Mouse (Mus musculus) urinary bladder, postnatal 25 days (tissue): Measurements from ENCODE around the gene Gm20605.
"Not testable (repeated sequence)": the region's sequence is repeated elsewhere in the genome, so short reads cannot be mapped to it uniquely, and the experiment has no call there.

Experiments
- DNase-seq: peaks from one replicate; pipeline ENCODE4 v3.0.0; 2022; ENCODE audit warnings: low spot score

Gene Gm20605

DNA sequence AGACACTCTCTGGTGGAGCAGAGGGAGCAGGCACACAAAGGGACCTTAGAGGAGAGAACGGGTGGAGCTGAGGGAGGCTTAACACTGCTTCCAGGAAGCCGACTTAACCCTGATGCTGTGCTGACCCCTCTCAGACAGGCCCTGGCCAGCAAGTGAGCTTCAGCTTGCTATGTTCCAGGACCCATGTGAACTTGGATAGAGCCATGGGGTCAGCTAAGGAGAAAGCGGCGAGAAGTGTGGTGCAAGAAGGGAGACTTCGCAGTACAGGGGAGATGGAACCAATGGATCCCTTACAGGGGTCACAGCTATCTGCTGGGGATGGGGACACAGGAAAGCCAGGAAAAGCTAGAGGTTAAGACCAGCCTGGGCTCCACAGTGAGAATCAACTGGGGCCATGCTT, 15.9 kb upstream of the Gm20605 start:
- no peak for DNase-seq

DNA sequence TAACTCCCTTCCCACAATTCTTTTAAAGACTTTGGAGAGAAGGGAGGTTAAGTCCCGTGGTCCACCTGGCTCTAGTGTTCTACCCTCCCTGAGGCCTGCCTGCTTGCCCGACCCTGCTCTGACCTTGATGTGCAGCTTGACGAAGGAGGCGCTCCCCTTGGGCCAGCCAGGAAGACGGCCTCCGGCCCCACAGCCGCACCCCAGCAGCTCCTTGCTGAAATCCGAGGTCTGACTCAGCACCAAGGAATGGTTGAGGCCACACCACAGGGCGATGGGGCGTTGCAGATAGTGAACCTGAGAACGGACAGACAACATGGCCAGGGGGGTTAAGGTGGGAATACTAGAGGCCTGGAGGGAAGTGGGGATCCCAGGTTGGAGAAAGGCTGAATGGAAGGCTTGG, 15.4 kb upstream of the Gm20605 start, which contains the start of gene Pcolce:
TSS of gene Pcolce (minus strand) at position 235 of the 400 bp plus-strand sequence.
- DNase-seq: peak; percentile 59

DNA sequence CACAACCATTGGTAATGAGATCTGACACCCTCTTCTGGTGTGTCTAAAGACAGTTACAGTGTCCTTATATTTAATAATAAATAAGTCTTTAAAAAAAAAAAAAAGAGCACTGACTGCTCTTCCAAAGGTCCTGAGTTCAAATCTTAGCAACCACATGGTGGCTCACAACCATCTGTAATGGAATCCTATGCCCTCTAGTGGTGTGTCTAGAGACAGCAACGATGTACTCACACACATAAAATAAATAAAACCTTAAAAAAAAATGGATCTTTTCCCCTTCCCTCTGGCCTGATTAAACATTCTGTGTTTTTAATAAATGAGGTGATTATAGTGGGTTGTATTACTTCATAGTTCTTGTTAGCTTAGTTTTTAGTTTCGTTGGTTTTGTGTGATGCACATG, 14.1 kb upstream of the Gm20605 start:
- not testable (repeated sequence) for DNase-seq

DNA sequence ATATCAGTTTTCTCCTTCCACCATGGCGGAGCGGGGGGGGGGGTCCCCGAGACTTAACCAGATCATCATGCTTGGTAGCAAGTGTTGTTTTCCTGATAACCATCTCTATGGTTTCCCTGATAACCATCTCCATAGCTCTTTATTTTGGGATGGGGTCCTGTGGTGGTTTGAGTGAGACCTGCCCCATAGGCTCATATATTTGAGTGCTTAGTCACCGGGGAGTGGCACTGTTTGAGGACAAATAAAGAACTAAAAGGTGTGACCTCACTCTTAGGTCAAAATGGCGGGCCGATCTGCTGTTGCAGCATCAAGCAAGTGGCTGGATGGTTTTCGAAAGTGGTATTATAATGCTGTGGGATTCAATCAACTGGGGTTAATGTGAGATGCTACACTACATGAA, 13.6 kb upstream of the Gm20605 start:
- no peak for DNase-seq

DNA sequence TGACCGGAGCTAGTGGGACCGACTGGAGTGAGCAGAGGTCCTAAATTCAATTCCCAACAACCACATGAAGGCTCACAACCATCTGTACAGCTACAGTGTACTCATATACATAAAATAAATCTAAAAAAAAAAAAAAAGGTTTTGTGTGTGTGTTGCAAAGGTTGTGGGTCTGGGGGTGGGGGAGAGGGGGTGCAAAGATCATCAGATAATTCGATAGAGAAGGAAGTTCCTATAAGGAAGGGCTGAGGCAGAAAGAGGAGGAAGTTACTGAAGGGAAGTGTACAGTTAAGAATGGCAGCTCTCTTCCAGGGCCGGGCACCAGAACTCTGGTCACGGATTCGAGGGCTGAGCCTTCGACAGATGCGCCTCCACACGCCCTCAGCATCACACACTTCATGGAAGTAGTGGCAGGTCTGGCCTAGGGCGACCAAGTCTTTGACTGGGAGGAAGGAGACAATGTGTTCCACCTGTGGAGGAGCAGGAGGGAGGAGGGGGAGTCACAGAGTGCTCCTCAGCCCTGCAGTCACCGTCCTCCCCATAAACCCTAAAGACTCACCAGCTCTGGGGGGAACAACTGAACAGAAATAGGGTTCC, 4.9 kb upstream of the Gm20605 start:
- no peak for DNase-seq

DNA sequence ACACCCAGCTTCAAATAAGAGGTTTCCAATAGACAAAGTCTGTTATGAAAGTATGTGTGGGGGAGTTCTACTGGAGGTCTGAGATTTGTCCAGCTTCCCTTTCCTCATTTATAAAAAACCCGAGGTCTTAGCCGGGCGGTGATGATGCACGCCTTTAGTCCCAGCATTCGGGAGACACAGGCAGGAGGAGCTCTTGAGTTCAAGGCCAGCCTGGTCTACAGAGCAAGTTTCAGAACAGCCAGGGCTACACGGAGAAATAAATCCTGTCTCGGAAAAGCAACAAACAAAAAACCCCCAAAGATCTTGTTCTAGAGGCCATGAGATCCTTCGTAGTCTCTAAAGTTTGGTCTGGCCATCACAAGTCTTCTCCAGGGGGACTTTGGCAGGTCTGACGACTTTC, 984 bp upstream of the Gm20605 start:
- DNase-seq: no peak

DNA sequence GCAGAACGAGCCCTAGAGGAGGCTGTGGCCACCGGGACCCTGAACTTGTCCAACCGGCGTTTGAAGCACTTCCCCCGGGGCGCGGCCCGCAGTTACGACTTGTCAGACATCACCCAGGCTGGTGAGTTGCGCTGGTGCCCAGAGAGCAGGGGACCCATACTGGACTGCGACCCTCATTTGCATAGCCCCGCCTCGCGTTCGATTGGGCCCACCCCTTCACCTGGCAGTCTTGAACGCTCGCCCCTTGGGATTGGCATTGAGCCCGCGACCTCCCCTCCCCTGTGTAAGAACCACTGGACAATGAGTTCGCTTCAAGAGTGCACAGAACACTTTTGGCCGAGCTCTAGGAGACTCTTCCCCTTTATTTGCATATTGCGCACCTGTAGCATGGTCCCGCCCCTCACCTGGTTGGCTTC, 339 bp downstream of the Gm20605 start:
- DNase-seq: peak; percentile 53

DNA sequence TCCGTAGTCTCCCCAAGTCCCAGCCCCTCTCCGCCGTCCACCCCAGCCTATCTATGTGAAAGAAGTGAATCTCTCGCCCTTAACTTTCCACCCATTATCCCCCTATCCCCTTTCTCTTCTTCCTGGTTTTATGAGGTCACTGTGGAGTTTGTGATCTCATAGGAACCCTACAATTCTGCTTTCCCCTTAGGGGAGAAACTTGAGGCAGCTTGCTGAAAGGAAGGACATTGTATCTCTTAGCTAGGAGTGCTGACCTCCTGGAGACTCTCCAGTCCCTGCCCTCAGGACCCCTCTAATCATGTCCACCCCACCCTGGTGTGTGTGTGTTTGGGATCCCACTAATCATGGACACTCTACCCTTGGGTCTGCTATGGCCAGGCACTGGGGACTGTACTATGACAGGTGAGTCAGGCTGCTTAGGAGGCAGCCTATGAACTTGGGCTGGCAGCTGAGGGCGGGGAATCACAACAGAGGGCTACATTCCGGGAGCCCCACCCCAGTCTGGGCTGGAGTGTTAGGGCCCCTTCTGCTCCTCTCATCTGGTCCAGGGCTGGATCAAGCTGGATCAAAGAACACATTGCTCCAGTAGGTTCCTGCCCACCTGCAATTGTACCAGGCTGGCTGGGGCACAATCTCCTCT, 1.1 kb downstream of the Gm20605 start:
- DNase-seq: peak; percentile 22

DNA sequence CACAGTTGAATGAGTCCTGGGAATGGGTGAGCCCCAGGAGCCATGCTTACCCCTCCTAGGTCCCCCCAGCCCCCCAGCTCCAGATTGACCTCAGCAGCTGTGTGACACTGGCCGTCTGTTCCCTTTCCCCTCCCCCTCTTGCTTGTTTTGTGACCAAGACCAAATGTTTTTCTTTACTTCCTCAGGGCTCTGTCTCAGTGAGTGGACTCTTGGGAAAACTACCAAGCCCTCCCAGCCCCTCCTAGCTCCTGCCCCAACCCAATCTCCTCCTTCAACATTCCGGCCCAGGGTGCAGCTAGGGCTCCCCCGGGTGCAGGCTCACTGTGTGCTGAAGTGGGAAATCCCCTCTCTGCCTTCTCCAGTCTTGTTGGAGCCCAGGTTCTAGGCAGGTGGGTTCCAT, 1.6 kb downstream of the Gm20605 start:
- peak; percentile 21 for DNase-seq

DNA sequence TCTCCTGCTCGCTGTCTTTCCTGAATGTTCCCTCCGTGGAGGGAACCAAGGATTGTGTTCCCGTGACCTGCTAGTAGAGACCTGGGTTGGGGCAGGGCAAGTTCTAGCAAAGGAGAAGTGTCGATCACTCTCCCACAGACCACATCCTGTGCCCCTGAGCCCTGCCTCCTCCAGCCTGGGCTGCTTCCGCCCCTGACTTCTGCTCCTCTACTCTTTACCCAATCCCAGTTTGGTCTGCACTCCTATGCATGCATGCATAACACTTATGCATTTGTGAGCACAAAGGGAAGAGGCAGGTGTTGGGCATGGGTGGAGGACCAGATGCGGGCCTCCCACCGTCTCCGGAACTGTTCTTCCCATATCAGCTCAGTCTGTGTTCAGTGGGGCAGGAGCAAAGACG, 2.2 kb downstream of the Gm20605 start:
- no peak for DNase-seq

DNA sequence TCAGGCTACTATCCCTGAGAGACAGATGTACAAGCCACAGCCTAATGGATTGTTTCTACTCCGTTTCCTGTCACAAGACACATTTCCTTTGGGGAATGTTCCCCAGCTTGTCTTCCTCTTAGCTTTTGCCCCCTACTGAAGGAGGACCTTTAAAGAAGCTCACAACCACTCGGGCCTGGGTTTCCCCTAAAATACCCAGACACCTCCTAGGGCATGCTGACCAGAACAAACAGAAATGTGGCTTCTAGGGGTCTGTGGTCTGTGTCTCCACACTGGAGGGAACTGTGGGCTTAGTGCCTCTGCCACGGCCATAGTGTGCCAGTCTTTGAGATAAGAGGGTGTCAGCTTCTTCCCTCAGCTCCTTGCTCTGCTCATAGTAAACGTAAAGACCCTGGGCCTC, 2.6 kb downstream of the Gm20605 start:
- DNase-seq: no peak

DNA sequence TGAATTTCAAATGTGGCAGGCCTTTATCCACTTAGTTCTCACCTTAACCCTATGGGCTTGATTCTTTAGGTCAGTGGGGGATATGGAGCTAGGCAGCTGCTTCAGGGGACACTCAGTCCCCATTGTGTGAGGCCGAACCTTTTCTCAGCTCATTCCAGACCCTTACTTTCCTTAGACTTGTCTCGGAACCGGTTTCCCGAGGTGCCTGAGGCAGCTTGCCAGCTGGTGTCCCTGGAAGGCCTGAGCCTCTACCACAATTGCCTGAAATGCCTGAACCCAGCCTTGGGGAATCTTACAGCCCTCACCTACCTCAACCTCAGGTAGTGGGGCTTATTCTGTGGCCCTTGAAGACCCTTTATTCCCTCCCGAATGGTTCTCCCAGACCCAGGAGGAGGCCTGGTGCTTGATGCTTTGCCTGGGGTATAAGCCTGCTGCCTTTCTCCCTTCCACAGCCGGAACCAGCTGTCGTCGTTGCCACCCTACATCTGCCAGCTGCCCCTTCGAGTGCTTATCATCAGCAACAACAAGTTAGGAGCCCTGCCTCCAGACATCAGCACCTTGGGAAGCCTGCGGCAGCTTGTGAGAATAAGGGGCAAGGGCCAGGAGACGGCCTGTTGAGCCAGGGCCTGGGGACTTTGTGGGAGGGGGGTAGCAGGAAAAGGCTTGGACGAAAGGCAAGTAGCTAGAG, 4.6 kb downstream of the Gm20605 start:
- DNase-seq: no peak

DNA sequence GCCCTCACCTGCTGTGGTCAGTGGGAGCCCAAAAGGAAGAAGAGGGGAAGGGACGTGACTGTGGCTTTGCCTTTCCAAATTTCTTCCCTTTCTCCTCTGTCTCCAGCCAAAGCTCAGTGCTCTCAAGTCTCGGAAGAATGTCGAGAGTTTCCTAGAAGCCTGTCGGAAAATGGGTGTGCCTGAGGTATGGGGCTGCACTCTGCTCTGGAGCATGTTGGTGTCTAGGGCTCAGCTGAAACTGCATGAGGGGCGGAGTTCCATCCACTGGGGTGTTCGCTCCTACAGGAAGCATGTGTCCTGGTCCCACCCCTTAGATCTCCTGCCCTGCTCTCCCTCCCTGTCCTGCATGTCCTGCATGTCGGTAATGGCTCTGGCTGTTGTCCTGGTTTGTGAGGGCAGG, 10.5 kb downstream of the Gm20605 start:
- DNase-seq: no peak

DNA sequence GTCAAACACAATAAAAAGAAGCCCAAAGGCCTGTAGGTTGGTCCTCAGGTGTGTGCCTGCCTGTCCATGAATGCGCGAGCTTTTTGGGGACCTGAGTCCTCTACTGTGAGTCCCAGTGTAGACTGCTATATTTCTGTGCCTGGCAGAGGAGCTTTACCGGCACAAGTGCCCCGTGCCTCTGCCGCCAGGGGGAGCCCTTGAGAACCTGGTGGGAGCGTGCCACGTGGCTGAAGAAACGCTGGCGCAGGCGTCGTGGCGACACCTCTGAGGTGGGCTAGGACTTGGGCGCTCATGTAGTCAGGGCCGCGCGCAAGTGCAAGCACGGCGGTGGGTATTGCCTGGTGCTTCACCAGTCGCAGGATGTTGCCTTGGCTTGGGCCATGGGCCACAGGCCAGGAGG, 12.1 kb downstream of the Gm20605 start, which contains the start of gene Sap25:
TSS of gene Sap25 (plus strand) at position 281 of the 400 bp plus-strand sequence.
- DNase-seq: peak; percentile 36

DNA sequence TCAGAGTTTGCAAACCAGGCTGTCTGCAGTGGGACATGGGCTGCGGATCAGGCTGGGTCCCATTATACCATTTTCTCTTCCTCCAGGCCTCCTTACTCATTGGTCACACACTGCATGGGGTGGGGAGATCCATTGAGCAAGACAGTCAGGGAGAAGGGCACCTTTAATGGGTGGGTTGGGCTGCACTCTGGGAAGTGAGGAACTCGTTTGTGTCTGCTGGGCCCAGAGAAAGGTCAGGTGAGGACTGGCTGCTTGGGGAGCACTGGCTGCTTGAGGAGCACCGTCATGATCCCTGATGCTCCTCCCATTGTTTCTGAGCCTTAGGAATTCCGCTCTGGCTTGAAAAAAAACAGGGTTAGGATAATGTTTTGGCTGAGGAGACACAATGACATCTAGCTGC, 13.9 kb downstream of the Gm20605 start:
- no peak for DNase-seq

DNA sequence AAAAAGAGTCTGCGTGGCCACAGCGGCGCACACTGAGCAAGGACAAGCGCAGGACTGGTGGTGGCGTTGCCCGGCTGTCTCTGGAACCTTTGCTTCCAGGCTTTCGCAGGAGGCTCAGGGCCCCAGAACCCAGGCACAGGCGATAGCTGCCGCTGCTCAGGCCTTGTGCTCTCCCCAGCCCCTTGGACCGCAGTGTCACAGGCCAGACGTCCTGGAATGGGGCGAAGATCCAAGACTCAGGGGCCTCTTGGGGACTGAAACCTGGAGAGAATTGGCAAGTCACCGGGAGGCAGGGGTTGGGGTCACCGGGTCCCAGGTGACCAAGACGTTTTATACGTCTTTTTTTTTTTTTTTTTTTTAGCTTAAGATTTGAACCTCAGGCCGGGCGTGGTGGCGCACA, 15.5 kb downstream of the Gm20605 start:
- no peak for DNase-seq

DNA sequence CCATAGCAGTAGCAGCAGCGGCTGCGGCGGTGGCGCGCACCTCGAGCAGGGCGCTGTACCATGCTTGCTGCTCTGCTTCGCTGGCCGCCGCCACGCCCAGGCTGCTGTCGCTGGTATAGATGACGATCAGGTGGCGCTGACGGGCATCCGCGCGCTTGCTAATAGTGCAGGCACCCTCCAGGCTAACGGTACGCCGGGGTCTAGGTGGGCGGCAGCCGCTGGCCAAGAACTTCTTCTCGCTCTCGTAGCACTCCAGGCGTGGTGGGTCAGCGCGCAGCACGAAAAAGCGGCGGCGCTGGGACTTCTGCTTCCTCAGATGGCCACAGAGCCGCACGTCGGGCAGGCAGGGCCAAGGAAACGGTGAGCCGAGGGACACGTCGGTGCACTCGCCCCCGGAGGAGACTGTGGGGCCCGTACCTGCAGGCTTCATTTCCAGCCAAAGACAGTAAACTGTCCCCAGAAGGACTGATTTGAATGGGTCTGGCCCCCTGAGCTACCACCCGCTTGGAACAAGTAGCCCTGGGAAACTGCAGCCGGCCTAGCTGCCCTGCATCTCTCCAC, 16.2 kb downstream of the Gm20605 start:
- DNase-seq: no peak

DNA sequence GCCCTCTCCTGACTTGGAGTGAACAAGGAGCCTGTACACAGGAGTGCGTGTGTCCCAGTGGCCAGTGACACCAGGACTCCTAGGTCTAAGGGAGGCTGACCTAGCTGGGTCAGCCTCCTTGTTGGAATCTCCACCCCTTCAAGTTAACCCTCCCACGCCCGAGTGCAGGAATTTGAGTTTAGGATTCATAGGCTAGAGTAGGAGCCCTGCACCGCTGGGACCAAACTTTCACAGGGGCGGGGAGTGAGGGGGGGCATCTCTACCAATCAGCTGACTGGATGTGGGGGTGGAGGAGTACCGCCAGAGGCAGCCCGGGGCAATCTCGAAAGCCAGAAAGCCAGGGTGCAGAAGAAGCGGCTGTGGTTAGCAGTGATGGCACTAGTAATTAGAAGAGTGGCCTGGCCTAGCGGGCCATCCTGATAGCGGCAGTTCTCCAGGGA, 16.7 kb downstream of the Gm20605 start, which contains the start of gene Irs3:
TSS of gene Irs3 (minus strand) at position 63 of the 440 bp plus-strand sequence.
- DNase-seq: no peak

DNA sequence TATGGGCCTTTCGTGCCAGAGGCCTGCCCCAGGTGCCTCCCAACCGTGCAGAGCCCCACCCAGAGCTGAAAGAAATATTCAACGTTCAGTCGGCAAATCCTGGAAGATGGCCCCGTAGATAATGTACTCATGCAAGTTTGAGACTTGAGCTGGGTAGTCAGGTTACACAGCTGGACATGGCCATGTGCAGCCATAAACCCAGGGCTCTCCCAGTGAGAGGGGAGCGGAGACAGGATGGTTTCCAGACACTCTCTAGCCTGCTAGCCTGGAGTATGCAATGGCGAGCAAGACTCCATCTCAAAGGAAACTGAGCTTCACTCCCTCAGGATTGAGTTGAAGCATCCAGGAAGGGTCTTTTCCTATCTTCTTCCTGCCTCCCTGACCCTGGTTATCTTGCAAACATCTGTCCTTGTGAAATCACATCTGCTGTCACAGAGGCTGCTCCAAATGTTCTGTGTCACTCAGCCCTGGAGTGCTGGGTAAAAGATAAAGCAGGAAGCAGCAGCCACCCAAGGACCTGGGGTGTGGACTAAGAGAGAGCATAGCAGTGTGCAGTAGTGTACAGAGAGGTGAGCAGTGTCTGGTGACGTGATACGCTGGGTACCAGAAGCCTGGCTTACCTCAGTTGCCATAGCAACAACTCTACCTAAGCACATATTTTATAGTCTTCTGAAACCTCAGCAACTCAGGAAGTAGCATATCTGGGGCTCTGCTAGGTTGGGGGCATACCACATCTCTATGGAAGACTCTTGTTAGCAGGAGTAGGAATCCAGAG, 19.0 kb downstream of the Gm20605 start:
- no peak for DNase-seq

DNA sequence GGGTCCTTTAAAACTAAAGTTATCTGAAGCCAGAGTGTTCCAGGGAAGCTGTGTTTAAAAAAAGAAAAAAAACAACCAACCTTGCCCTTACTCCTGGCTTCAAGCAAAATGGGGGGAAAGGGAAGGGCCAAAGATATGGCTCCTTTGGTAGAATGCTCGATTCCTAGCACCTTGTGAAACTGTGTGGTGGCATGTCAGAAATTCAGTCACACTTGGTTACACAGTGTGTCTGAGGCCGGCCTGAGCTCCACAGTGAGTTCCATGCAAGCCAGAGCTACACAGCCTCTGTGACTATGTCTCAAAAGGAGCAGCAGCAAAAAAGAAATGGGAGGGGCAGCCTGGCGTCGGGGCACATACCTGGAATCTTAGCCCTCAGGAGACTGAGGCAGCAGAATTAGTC, 20.3 kb downstream of the Gm20605 start:
- DNase-seq: no peak

DNA sequence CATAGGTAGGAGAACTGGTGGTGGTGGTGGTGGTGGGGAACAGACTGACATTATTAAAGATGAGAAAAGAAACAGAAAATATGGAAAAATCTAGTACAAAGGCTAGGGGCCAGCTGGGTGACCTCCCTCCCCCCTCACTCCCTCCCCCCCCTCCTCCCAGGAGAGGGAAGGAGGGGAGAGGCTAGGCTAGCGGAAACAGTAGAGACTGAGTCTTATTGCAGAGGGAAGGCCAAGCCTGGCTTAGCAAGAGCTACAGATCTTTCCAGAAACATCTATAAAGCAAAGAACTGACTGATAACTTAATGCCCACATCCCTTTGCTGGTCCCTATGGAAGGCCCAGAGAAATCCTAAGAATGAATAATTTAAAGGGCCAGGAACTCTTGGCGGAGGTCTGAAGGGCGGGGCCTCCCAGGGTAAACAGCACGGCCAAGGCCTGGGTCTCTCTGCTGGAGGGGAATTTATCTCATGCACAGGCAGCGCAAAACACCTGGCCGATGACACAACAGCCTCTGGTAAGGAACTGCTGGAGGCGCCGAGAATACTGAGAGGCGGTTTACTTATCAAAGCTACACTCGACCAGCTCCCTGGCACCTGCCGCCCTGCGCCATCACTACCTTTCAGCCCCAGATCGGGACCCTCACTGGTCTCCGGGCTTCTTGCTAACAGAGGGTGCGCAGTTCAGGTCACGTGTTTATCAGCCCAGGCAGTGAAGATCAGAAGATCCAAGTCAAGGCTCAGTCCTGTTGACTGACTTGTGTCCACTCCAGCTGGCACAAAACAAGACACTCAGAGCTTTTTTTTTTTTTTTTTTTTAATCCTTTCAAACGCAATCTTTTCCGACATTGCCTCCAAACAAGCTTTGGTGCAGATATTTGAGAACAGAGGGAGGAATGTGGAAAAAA, 20.9 kb downstream of the Gm20605 start:
- no peak for DNase-seq
